Mouse (Mus musculus) kidney, adult 2 months (tissue): ENCODE results near the gene Ksr1.

Experiments
- CTCF ChIP-seq: fragments of 200-500 bp; conservative IDR thresholded peaks from 2 replicates; pipeline ENCODE4 v1.5.1; 2011; ENCODE audit warnings: low read depth, mild to moderate bottlenecking, control low read depth, low read length, moderate library complexity, mixed read lengths; ENCODE audit not compliant: insufficient read depth, insufficient read length
- POLR2A ChIP-seq: fragments of 200-500 bp; IDR thresholded peaks from one replicate; pipeline ENCODE4 v1.6.1; 2011; ENCODE audit warnings: low read depth, low read length, control low read depth

DNA sequence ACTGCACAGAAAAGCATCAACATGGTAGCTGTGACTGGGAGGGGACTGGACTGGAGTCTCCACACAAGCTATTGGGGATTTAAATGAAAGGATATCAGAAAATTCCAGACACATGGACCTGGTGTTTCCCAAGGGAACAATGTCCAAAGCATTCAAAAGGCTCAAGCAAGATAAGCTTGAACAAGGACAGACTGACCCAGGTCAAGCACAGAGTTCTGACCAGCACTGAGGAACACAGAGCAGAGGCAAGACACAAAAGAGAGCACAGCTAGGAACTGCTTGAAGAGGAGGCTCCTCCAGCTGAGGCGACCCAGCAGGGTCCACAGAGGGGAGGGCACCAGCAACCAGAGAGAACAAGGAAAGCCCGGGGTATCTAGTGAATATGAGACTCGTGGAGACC lies 71.2 kb downstream of the Ksr1 start:
- TF ChIP-seq POLR2A (no peak), CTCF (no peak)
